Mouse (Mus musculus): ENCODE measurements at regions not wholly inside any gene's neighbourhood (a gene's known extent, or its start where the extent isn't known, plus 50 kb on each side); places are given as distances from the start of the nearest gene placed in this dataset.
A peak's percentile ranks its signal among the peaks of the same experiment; 100 is the strongest.

GRCm38 (mm10) chr17:52448701-52449100, 153.8 kb upstream of the Kcnh8 start:
- no peaks in the 10 kb centered on the region for H3K9me3 ChIP-seq (ENCODE audit: control insufficient read depth, low read length)
- no peak overlapping the region for H3K4me3 ChIP-seq (ENCODE audit: low read depth, low read length)
- WGBS, result 74% methylated on average over 5 of the region's 5 CpGs
- no peaks in the 10 kb centered on the region for H3K4me1 ChIP-seq (replicated peaks; ENCODE audit: control insufficient read depth, insufficient read depth, low read length)
- ATAC-seq (replicated peaks; ENCODE audit: low FRiP score), result no peak
- no peak overlapping the region for H3K27ac ChIP-seq (ENCODE audit: low read depth, low read length)
- H3K36me3 ChIP-seq (ENCODE audit: control insufficient read depth, insufficient read depth, low read length), result no peaks in the 10 kb centered on the region
- no peak overlapping the region for H3K9ac ChIP-seq (ENCODE audit: low read length)
- H3K4me2 ChIP-seq (ENCODE audit: low read depth, low read length, severe bottlenecking), result no peak overlapping the region
- DNase-seq (ENCODE audit: low spot score), result no peak
- H3K27me3 ChIP-seq (ENCODE audit: control insufficient read depth, insufficient read depth, low read length), result no peaks in the 10 kb centered on the region

DNA sequence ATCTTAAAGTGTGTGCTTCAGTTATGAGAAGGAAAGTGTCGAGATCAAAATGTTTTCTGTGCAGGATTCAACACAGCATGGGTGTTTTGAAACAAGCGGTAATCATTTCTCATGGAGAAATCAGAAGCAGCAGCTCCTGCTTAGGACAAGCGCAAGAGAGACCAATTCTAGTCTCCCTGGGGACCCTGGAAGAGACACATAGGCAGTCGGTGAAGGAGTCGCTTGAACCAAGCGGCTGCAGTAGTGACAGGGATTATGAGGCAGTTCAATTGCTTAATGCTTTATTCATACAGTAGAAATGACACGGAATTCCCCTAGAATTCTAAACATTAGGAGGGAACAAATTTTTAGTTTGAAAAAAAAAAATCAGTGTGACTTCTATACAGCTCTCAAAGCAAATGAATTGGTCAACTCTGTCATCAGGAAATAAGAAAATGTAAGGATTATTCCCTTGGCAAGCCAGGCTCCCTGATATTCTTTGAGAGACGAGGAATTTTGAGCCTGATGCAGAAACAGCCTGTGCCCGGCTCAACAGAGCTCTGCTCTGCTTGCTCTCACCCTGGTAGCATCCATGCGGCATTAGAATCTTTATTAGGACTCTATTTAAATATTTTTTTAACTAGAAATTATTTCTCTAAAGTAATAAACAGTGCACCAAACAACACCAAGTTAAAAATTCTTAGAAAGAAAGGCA, 143.1 kb upstream of the Kcnh8 start:
- H3K4me3 ChIP-seq (ENCODE audit: low read depth, low read length), result no peak overlapping the region
- H3K9ac ChIP-seq (ENCODE audit: low read length), result no peak overlapping the region
- no peak overlapping the region for H3K4me2 ChIP-seq (ENCODE audit: low read depth, low read length, severe bottlenecking)
- DNase-seq (ENCODE audit: low spot score) (no peak), ATAC-seq (replicated peaks; ENCODE audit: low FRiP score) (no peak)
- no peak overlapping the region for H3K27ac ChIP-seq (ENCODE audit: low read depth, low read length)
- no peaks in the 10 kb centered on the region for H3K9me3 ChIP-seq (ENCODE audit: control insufficient read depth, low read length)
- peaks cover 3% of the 10 kb centered on the region; the same call in 1 of the 2 replicates for H3K4me1 ChIP-seq (replicated peaks; ENCODE audit: control insufficient read depth, insufficient read depth, low read length)
- H3K27me3 ChIP-seq (ENCODE audit: control insufficient read depth, insufficient read depth, low read length), result no peaks in the 10 kb centered on the region
- WGBS, result 50% methylated on average over 10 of the region's 10 CpGs
- no peaks in the 10 kb centered on the region for H3K36me3 ChIP-seq (ENCODE audit: control insufficient read depth, insufficient read depth, low read length)

DNA sequence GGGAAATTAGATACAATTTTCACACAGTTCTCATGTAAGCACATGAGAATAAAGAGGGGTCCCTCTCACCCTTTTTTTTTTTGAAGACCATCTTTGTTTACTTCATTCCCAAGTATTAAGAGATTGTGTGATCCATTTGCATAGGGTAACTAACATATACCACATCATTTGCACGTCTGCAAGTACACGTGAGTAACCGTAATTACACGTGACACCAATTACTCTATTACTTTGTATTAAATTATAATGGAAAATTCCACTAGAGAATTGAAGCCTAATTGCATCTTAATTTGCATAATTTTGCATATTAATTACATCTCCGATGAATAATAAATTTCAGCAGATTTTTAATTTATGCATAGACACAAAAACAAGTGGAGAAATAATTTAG, 142.5 kb upstream of the Kcnh8 start:
- no peak overlapping the region for H3K9ac ChIP-seq (ENCODE audit: low read length)
- DNase-seq (ENCODE audit: low spot score), result no peak
- peaks cover 3% of the 10 kb centered on the region; the same call in 1 of the 2 replicates for H3K4me1 ChIP-seq (replicated peaks; ENCODE audit: control insufficient read depth, insufficient read depth, low read length)
- H3K27ac ChIP-seq (ENCODE audit: low read depth, low read length), result no peak overlapping the region
- no peaks in the 10 kb centered on the region for H3K36me3 ChIP-seq (ENCODE audit: control insufficient read depth, insufficient read depth, low read length)
- no peak overlapping the region for H3K4me2 ChIP-seq (ENCODE audit: low read depth, low read length, severe bottlenecking)
- no peaks in the 10 kb centered on the region for H3K27me3 ChIP-seq (ENCODE audit: control insufficient read depth, insufficient read depth, low read length)
- no peak overlapping the region for H3K4me3 ChIP-seq (ENCODE audit: low read depth, low read length)
- no peaks in the 10 kb centered on the region for H3K9me3 ChIP-seq (ENCODE audit: control insufficient read depth, low read length)
- 67% methylated on average over 5 of the region's 5 CpGs for WGBS
- no peak for ATAC-seq (replicated peaks; ENCODE audit: low FRiP score)

GRCm38 (mm10) chr17:52461264-52461663, 141.2 kb upstream of the Kcnh8 start:
- H3K4me1 ChIP-seq (replicated peaks; ENCODE audit: control insufficient read depth, insufficient read depth, low read length), result peaks cover 3% of the 10 kb centered on the region; the same call in 1 of the 2 replicates
- H3K9me3 ChIP-seq (ENCODE audit: control insufficient read depth, low read length), result no peaks in the 10 kb centered on the region
- no peak for DNase-seq (ENCODE audit: low spot score)
- 0 out of 2 replicates have a peak, but pooled peaks have one; percentile 35 for ATAC-seq (replicated peaks; ENCODE audit: low FRiP score)
- no peak overlapping the region for H3K4me3 ChIP-seq (ENCODE audit: low read depth, low read length)
- H3K27ac ChIP-seq (ENCODE audit: low read depth, low read length), result no peak overlapping the region
- no peak overlapping the region for H3K9ac ChIP-seq (ENCODE audit: low read length)
- no peak overlapping the region for H3K4me2 ChIP-seq (ENCODE audit: low read depth, low read length, severe bottlenecking)
- no peaks in the 10 kb centered on the region for H3K36me3 ChIP-seq (ENCODE audit: control insufficient read depth, insufficient read depth, low read length)
- H3K27me3 ChIP-seq (ENCODE audit: control insufficient read depth, insufficient read depth, low read length), result no peaks in the 10 kb centered on the region
- 70% methylated on average over 11 of the region's 11 CpGs for WGBS

- WGBS, result 28% methylated on average over 6 of the region's 6 CpGs
- ATAC-seq (replicated peaks; ENCODE audit: low FRiP score), result peak; percentile 53
Measured at GRCm38 (mm10) chr17:52461709-52462141, 140.8 kb upstream of the Kcnh8 start.

GRCm38 (mm10) chr17:52462361-52462760, 140.1 kb upstream of the Kcnh8 start:
- Histone ChIP-seq H3K4me1 (replicated peaks; ENCODE audit: control insufficient read depth, insufficient read depth, low read length) (peaks cover 3% of the 10 kb centered on the region; the same call in 1 of the 2 replicates), H3K4me3 (ENCODE audit: low read depth, low read length) (no peak overlapping the region), H3K27ac (ENCODE audit: low read depth, low read length) (no peak overlapping the region), H3K9ac (ENCODE audit: low read length) (no peak overlapping the region), H3K27me3 (ENCODE audit: control insufficient read depth, insufficient read depth, low read length) (no peaks in the 10 kb centered on the region), H3K4me2 (ENCODE audit: low read depth, low read length, severe bottlenecking) (no peak overlapping the region), H3K36me3 (ENCODE audit: control insufficient read depth, insufficient read depth, low read length) (no peaks in the 10 kb centered on the region), H3K9me3 (ENCODE audit: control insufficient read depth, low read length) (no peaks in the 10 kb centered on the region)
- DNase-seq (ENCODE audit: low spot score) (no peak), ATAC-seq (replicated peaks; ENCODE audit: low FRiP score) (no peak)
- 83% methylated on average over 9 of the region's 9 CpGs for WGBS

More at GRCm38 (mm10) chr17:52461709-52462141, 140.8 kb upstream of the Kcnh8 start:
- DNase-seq (ENCODE audit: low spot score), result peak; percentile 60
- H3K4me1 ChIP-seq (replicated peaks; ENCODE audit: control insufficient read depth, insufficient read depth, low read length), result peaks cover 3% of the 10 kb centered on the region; the same call in 1 of the 2 replicates
- no peaks in the 10 kb centered on the region for H3K9me3 ChIP-seq (ENCODE audit: control insufficient read depth, low read length)
- no peaks in the 10 kb centered on the region for H3K27me3 ChIP-seq (ENCODE audit: control insufficient read depth, insufficient read depth, low read length)
- H3K9ac ChIP-seq (ENCODE audit: low read length), result no peak overlapping the region
- no peak overlapping the region for H3K27ac ChIP-seq (ENCODE audit: low read depth, low read length)
- H3K4me3 ChIP-seq (ENCODE audit: low read depth, low read length), result no peak overlapping the region
- H3K36me3 ChIP-seq (ENCODE audit: control insufficient read depth, insufficient read depth, low read length), result no peaks in the 10 kb centered on the region
- H3K4me2 ChIP-seq (ENCODE audit: low read depth, low read length, severe bottlenecking), result no peak overlapping the region

DNA sequence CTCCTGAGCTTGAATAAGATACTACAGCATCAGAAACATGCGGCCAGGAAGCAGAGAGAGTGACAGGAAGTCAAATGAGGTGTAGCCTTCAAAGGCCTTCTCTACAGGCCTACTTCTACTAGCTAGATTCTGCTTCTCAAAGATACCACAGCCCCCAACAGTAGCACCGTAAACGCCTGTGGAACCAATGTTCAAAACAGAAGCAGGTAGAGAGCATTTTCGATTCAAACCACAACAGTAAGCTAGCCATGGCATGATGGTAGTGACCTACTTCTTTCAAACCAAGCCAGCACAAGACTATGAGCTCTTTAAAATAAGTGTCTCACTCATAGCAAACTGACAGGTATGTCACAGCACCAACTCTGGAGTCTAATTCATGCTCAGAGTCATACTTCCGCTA, 134.0 kb upstream of the Kcnh8 start:
- Histone ChIP-seq H3K4me1 (replicated peaks; ENCODE audit: control insufficient read depth, insufficient read depth, low read length) (no peaks in the 10 kb centered on the region), H3K4me2 (ENCODE audit: low read depth, low read length, severe bottlenecking) (no peak overlapping the region), H3K9me3 (ENCODE audit: control insufficient read depth, low read length) (no peaks in the 10 kb centered on the region), H3K36me3 (ENCODE audit: control insufficient read depth, insufficient read depth, low read length) (no peaks in the 10 kb centered on the region), H3K27ac (ENCODE audit: low read depth, low read length) (no peak overlapping the region), H3K4me3 (ENCODE audit: low read depth, low read length) (no peak overlapping the region), H3K27me3 (ENCODE audit: control insufficient read depth, insufficient read depth, low read length) (no peaks in the 10 kb centered on the region), H3K9ac (ENCODE audit: low read length) (no peak overlapping the region)
- ATAC-seq (replicated peaks; ENCODE audit: low FRiP score) (no peak), DNase-seq (ENCODE audit: low spot score) (no peak)
- WGBS, result 95% methylated on average over 5 of the region's 5 CpGs

GRCm38 (mm10) chr17:52479327-52480086, 123.0 kb upstream of the Kcnh8 start:
- H3K27ac ChIP-seq (ENCODE audit: low read depth, low read length), result no peak overlapping the region

More at GRCm38 (mm10) chr17:52479327-52480086, 123.0 kb upstream of the Kcnh8 start:
- Histone ChIP-seq H3K9me3 (ENCODE audit: control insufficient read depth, low read length) (no peaks in the 10 kb centered on the region), H3K27me3 (ENCODE audit: control insufficient read depth, insufficient read depth, low read length) (no peaks in the 10 kb centered on the region), H3K36me3 (ENCODE audit: control insufficient read depth, insufficient read depth, low read length) (no peaks in the 10 kb centered on the region), H3K4me3 (ENCODE audit: low read depth, low read length) (no peak overlapping the region), H3K4me1 (replicated peaks; ENCODE audit: control insufficient read depth, insufficient read depth, low read length) (no peaks in the 10 kb centered on the region; the same call in 1 of the 2 replicates), H3K4me2 (ENCODE audit: low read depth, low read length, severe bottlenecking) (no peak overlapping the region), H3K9ac (ENCODE audit: low read length) (no peak overlapping the region)
- DNase-seq (ENCODE audit: low spot score) (no peak), ATAC-seq (replicated peaks; ENCODE audit: low FRiP score) (peak; percentile 44; the same call in 1 of the 2 replicates)
- WGBS, result 47% methylated on average over 7 of the region's 7 CpGs

Data from forebrain, embryonic 11.5 days (tissue).